Mouse (Mus musculus) 3134 (cell line): ENCODE data around the gene Mrpl17.
"Not testable (repeated sequence)": the region's sequence is repeated elsewhere in the genome, so short reads cannot be mapped to it uniquely, and the experiment has no call there.

Experiments
- DNase-seq: peaks from one replicate; pipeline ENCODE4 v3.0.0-alpha.2; 2011; ENCODE audit warnings: low spot score; ENCODE audit not compliant: insufficient read length; ENCODE audit errors: extremely low read depth

Gene Mrpl17

GRCm38 (mm10) chr7:105810877-105811489 is at the start of gene Mrpl17:
Gene Mrpl17, minus strand, starts transcription at chr7:105811099.
- peak; percentile 99 for DNase-seq

- DNase-seq: not testable (repeated sequence)
These were observed 45.0 kb upstream of the Mrpl17 start for GRCm38 (mm10) chr7:105855718-105856560.

- no peak for DNase-seq
These were observed 13.4 kb upstream of the Mrpl17 start for GRCm38 (mm10) chr7:105824281-105824680.

- no peak for DNase-seq
These were observed 7.6 kb upstream of the Mrpl17 start for GRCm38 (mm10) chr7:105818483-105818882.

GRCm38 (mm10) chr7:105816736-105817135 is 5.8 kb upstream of the Mrpl17 start:
- no peak for DNase-seq

- no peak for DNase-seq
These were observed 2.4 kb upstream of the Mrpl17 start for GRCm38 (mm10) chr7:105813326-105813725.

GRCm38 (mm10) chr7:105812566-105812965 is 1.7 kb upstream of the Mrpl17 start:
- DNase-seq: no peak

GRCm38 (mm10) chr7:105811516-105811915 is 617 bp upstream of the Mrpl17 start:
- DNase-seq: no peak

- DNase-seq: no peak
These were observed 521 bp downstream of the Mrpl17 start for GRCm38 (mm10) chr7:105810280-105810876.

- DNase-seq: no peak
These were observed 1.1 kb downstream of the Mrpl17 start for GRCm38 (mm10) chr7:105809836-105810235.

GRCm38 (mm10) chr7:105808385-105808784 is 2.5 kb downstream of the Mrpl17 start:
- DNase-seq: no peak

- no peak for DNase-seq
These were observed 4.2 kb downstream of the Mrpl17 start for GRCm38 (mm10) chr7:105806716-105807115.

- no peak for DNase-seq
These were observed 4.8 kb downstream of the Mrpl17 start for GRCm38 (mm10) chr7:105806125-105806524.

- DNase-seq: no peak
These were observed 7.5 kb downstream of the Mrpl17 start for GRCm38 (mm10) chr7:105803428-105803827.

GRCm38 (mm10) chr7:105802771-105803170 is 8.1 kb downstream of the Mrpl17 start:
- no peak for DNase-seq

GRCm38 (mm10) chr7:105802312-105802711 is 8.6 kb downstream of the Mrpl17 start:
- DNase-seq: no peak

- DNase-seq: no peak
These were observed 13.9 kb downstream of the Mrpl17 start for GRCm38 (mm10) chr7:105796972-105797371.

GRCm38 (mm10) chr7:105795759-105796366 is 15.0 kb downstream of the Mrpl17 start:
- no peak for DNase-seq

GRCm38 (mm10) chr7:105793701-105794100 is 17.2 kb downstream of the Mrpl17 start:
- DNase-seq: no peak

GRCm38 (mm10) chr7:105791147-105791546 is 19.8 kb downstream of the Mrpl17 start:
- DNase-seq: no peak
